Mouse (Mus musculus): ENCODE measurements around the gene Cltc. TPM values are rescaled to one million over a fixed set of nuclear protein-coding genes. Genes with fewer than 3 reads are reported as not detected.
A peak's percentile ranks its signal among the peaks of the same experiment; 100 is the strongest.

Gene Cltc
- polyA plus RNA-seq, 1 experiment from 2014 or later: 132 TPM

DNA sequence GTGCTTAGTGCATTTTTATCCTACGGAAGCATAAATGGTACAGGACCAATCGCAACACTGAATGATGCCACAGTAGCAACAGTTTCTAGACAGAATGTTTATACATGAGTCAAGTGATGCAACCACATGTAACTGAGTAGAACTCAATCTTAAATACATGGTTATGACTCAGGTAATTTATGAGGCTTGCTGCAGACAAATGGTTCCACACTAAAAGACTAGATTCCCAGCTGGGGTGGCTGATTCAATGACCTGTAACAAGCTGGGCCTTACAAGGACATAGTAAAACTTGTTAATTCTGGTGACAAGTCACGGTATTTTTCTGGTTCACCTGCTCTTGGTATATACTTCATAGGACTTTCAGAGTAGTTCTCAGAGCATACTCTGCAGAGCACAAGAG is 65.9 kb downstream of the Cltc start:
- no peak for DNase-seq (ENCODE audit: low spot score)
- 97% methylated on average over 3 of the region's 3 CpGs for WGBS
- Histone ChIP-seq H3K27me3 (replicated peaks; ENCODE audit: low read depth, poor library complexity, severe bottlenecking) (no peaks in the 10 kb centered on the region), H3K36me3 (replicated peaks) (peaks cover 97% of the 10 kb centered on the region), H3K4me3 (no peak overlapping the region), H3K27ac (replicated peaks) (no peak overlapping the region), H3K9me3 (no peaks in the 10 kb centered on the region), H3K4me1 (no peaks in the 10 kb centered on the region)

DNA sequence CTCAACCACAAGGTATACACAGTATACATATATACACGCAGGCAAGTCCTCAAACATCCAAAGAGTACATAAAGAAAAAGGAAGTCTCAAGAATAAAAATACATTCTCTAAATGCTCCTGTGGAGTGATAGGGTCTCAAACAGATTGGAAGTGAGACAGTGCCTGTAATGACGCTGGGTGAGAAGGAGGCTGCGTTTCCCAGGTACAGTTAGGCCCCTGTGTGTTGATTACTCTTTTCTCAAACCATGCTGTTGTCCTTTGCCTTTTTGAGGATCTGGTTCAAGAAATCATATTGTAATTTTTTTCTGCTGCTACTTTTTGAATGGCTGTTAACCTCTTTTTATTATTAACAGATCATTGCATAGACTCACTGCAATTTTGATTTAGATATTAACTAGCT is 67.0 kb downstream of the Cltc start:
- peaks cover 7% of the 10 kb centered on the region for H3K4me1 ChIP-seq
- no peak overlapping the region for H3K4me3 ChIP-seq
- DNase-seq (ENCODE audit: low spot score): no peak
- 93% methylated on average over 3 of the region's 3 CpGs for WGBS
- H3K27ac ChIP-seq (replicated peaks): no peak overlapping the region
- H3K9me3 ChIP-seq: no peaks in the 10 kb centered on the region
- H3K36me3 ChIP-seq (replicated peaks): peaks cover 98% of the 10 kb centered on the region
- no peaks in the 10 kb centered on the region for H3K27me3 ChIP-seq (replicated peaks; ENCODE audit: low read depth, poor library complexity, severe bottlenecking)

DNA sequence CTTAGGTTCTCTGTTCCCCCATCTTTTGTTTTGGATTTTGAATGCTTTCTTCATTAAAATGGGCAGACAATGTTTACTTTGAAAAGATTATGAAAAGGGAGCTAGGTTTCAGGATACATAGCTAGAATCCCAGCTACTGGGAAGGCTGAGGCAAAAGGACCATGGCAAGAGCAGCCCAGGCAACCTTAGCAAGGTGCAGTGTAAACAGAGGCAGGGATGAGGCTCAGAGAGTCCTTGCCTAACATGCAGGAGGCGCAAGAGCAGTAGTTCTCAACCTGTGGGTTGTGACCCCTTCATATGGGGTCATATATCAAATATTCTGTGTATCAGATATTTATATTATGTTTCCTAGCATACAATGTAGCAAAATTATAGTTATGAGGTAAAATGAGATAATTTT is 72.0 kb downstream of the Cltc start:
- DNase-seq (ENCODE audit: low spot score): no peak
- Histone ChIP-seq H3K27me3 (replicated peaks; ENCODE audit: low read depth, poor library complexity, severe bottlenecking) (no peaks in the 10 kb centered on the region), H3K36me3 (replicated peaks) (peaks cover 48% of the 10 kb centered on the region), H3K4me1 (peaks cover 28% of the 10 kb centered on the region), H3K4me3 (peak overlapping the region; percentile 86), H3K9me3 (no peaks in the 10 kb centered on the region), H3K27ac (replicated peaks) (no peak overlapping the region)
- 94% methylated on average over 1 of the region's 1 CpGs for WGBS

DNA sequence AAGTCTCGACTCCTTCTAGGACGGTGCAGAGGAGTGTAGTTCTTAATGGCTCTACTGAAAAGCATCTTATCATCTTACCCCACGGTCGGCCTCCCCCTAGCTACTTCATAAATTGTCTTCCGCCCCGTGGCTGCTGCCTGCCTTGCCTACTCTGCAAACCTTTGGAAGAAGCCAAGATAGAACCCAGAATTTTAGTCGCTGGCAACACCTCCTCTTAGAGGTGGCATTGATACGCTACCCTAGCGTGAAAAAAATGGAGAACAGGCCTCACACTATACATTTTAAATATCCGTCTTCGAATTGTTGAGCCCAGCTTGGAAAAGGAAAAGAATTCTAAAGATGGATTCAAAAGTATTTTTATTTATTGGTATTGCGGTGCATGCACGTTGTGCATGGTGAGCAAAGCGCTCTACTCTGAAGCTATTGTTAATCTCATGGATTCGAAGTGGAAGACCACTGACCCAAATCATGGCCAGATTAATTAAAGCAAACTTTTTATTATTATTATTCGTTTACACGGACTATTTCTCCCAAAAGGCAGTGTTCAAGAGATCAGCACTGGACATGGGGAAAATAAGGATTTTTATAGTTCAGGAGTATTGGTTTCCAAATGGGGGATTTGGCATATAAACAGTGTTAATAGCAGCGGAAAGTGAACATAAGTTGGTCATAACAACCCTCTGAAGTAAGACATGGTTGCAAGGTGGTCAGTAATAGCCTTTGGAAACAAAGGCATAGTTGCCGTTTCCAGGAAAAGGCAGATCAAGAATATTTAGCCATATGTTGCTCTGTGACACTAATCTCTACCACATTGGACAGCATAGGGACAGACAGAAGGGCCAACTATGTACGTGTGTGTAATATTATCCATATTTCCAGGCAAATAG is 73.0 kb downstream of the Cltc start:
- H3K4me3 ChIP-seq: peak overlapping the region; percentile 86
- no peak for DNase-seq (ENCODE audit: low spot score)
- peak overlapping the region; percentile 90 for H3K27ac ChIP-seq (replicated peaks)
- H3K4me1 ChIP-seq: peaks cover 28% of the 10 kb centered on the region
- H3K36me3 ChIP-seq (replicated peaks): peaks cover 38% of the 10 kb centered on the region
- no peaks in the 10 kb centered on the region for H3K9me3 ChIP-seq
- H3K27me3 ChIP-seq (replicated peaks; ENCODE audit: low read depth, poor library complexity, severe bottlenecking): no peaks in the 10 kb centered on the region
- 11% methylated on average over 20 of the region's 20 CpGs for WGBS

DNA sequence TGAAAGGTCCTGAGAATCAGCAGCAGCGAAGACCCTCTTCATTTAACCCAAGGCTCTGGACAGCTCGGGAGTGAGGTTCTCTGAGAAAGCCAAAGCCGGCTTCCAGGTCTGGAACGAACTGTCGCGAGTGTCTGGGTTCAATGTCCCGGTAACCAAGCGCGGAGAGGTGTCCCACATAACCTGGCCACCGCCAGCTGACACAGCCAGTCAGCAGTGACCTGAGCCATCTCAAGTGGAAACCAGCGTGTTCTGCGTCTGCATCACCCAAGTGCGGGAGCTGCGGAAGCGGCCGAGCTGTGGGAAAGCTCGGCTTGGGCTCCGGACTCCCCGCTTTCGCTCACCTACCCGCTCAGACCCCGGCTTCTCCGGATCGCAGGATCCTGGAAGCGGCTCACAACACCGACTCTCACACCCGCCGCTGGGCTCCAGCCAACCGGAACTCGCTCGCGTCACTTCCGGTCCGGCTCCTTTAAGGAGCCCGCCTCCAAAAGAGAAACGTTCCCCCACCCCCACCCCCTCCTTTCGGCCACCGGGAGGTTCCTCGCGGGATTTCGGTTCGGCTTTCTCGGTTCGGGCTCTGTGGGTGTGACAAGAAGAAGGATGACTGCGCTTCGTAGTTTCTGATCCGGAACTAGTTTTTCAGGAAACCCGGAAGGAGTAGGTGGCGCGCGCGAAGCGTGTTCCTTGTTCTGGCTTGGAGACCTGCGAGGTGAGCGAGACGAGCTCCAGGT is 73.8 kb downstream of the Cltc start, which contains the start of the genes Vmp1 and Ptrh2:
Gene Vmp1, minus strand, starts transcription at position 442 of the 731 bp plus-strand sequence.
Gene Ptrh2, plus strand, starts transcription at position 591 of the 731 bp plus-strand sequence.
- no peaks in the 10 kb centered on the region for H3K9me3 ChIP-seq
- no peaks in the 10 kb centered on the region for H3K27me3 ChIP-seq (replicated peaks; ENCODE audit: low read depth, poor library complexity, severe bottlenecking)
- peaks cover 32% of the 10 kb centered on the region for H3K4me1 ChIP-seq
- H3K36me3 ChIP-seq (replicated peaks): peaks cover 30% of the 10 kb centered on the region
- H3K27ac ChIP-seq (replicated peaks): peak within 1 kb of the TSS; percentile 90
- under 1% methylated on average over 56 of the region's 56 CpGs for WGBS
- DNase-seq (ENCODE audit: low spot score): peak; percentile 97
- H3K4me3 ChIP-seq: peak within 1 kb of the TSS; percentile 86

DNA sequence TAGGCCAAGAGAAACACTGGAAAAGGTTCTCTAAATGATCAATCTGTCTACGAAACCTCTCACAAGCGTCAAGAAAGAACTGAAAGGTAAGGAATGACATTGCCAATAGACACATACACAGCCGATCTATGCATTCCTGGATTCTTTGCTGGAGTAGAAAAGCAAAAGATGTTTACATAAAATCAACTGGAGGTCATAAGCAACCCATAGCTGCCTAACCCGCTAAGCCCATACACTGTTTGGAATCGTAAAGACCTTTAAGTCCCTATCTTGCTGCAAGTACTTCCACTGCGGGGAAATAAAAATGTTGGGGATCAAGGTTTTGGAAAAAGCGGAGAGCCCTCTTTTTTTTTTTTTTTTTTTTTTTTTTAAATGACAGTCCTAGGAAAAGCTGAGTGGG is 74.5 kb downstream of the Cltc start:
- WGBS: 40% methylated on average over 7 of the region's 7 CpGs
- H3K9me3 ChIP-seq: no peaks in the 10 kb centered on the region
- H3K4me1 ChIP-seq: peaks cover 32% of the 10 kb centered on the region
- no peak overlapping the region; the same call in 1 of the 2 replicates for H3K27ac ChIP-seq (replicated peaks)
- no peaks in the 10 kb centered on the region for H3K27me3 ChIP-seq (replicated peaks; ENCODE audit: low read depth, poor library complexity, severe bottlenecking)
- H3K4me3 ChIP-seq: peak overlapping the region; percentile 86
- DNase-seq (ENCODE audit: low spot score): no peak
- peaks cover 23% of the 10 kb centered on the region for H3K36me3 ChIP-seq (replicated peaks)

DNA sequence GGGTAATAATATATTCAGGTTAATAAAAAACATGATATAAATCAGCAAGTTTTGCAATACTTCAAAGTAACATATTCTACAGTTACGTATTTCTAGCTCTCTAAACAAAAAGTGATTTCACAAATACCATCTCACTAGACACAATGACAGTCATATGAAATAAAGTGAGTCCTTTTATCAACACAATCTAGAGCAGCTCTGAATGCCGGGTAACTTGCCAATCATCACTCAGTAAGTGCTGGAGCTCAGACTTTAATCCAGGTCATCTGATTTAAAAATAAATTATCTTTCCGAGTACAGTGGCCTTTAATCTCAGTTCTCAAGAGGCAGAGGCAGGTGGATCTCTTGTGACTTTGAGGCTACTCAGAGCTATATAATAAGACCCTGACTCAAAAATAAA is 75.9 kb downstream of the Cltc start:
- no peak overlapping the region for H3K4me3 ChIP-seq
- peaks cover 32% of the 10 kb centered on the region for H3K4me1 ChIP-seq
- H3K36me3 ChIP-seq (replicated peaks): peaks cover 17% of the 10 kb centered on the region
- H3K27ac ChIP-seq (replicated peaks): no peak overlapping the region
- H3K27me3 ChIP-seq (replicated peaks; ENCODE audit: low read depth, poor library complexity, severe bottlenecking): no peaks in the 10 kb centered on the region
- WGBS: 92% methylated on average over 3 of the region's 3 CpGs
- no peaks in the 10 kb centered on the region for H3K9me3 ChIP-seq
- no peak for DNase-seq (ENCODE audit: low spot score)

DNA sequence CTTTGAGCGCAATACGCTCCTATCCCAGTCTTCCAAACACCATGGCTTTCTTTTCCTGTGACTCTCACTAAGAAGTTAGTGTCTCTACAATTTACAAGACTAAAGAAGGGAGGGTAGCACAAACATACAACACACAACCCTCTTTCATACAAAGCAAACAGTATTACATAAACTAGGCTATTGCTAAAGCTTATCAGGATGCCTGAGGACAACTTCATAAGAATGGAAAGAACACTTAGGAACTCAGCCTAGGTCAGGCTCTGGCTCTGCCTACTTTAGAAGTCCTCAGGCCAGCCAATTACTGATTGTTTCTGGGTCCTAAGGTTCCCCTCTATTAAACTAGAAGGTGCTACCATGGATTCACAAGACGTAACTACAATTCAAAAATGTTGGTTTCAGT is 76.6 kb downstream of the Cltc start:
- Histone ChIP-seq H3K36me3 (replicated peaks) (peaks cover 16% of the 10 kb centered on the region), H3K27me3 (replicated peaks; ENCODE audit: low read depth, poor library complexity, severe bottlenecking) (no peaks in the 10 kb centered on the region), H3K27ac (replicated peaks) (no peak overlapping the region), H3K4me1 (peaks cover 28% of the 10 kb centered on the region), H3K9me3 (no peaks in the 10 kb centered on the region), H3K4me3 (no peak overlapping the region)
- WGBS: 96% methylated on average over 3 of the region's 3 CpGs
- no peak for DNase-seq (ENCODE audit: low spot score)

DNA sequence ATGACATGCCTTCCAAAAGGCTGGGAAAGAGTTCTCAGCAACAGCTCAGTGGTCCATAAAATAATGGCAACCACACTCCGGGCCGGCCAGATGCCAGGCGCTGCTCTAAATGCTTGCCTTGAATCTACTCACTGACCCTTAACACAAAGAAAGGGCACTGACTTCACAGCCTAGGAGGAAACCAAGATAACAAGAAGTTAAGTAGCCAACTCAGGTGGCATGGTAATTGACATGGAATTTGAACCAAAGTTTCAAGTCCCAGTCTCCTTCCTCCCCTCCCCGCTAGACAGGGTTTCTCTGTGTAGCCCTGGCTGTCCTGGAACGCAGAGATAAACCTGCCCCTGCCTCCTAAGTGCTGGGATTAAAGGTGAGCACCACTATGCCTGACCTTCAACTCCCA is 78.4 kb downstream of the Cltc start:
- Histone ChIP-seq H3K27ac (replicated peaks) (no peak overlapping the region), H3K4me3 (no peak overlapping the region), H3K36me3 (replicated peaks) (peaks cover 12% of the 10 kb centered on the region; the same call in 1 of the 2 replicates), H3K27me3 (replicated peaks; ENCODE audit: low read depth, poor library complexity, severe bottlenecking) (no peaks in the 10 kb centered on the region), H3K9me3 (no peaks in the 10 kb centered on the region), H3K4me1 (peaks cover 16% of the 10 kb centered on the region)
- WGBS: 70% methylated on average over 5 of the region's 5 CpGs
- DNase-seq (ENCODE audit: low spot score): no peak

DNA sequence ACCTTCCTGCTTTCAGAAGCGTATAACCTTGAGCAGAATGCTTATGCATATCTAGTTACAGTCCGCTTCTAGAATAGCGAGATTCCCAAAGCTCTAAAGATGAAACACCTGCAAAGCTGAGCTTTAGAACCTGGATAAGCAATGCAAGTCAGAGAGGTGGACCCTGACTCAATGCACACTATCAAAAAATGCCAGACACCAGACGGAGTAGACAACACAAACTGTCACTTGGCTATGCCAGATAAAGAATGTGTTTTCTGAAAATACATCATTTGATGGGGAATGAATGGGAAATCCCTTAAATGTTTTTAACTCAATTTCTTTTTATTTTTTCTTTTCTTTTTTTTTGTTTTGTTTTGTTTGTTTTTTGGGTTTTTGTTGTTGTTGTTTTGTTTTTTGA is 81.8 kb downstream of the Cltc start:
- DNase-seq (ENCODE audit: low spot score): no peak
- peaks cover 12% of the 10 kb centered on the region; the same call in 1 of the 2 replicates for H3K36me3 ChIP-seq (replicated peaks)
- no peak overlapping the region for H3K4me3 ChIP-seq
- H3K4me1 ChIP-seq: 0 out of 2 replicates have a peak, but pooled peaks cover 4% of the 10 kb centered on the region
- H3K9me3 ChIP-seq: no peaks in the 10 kb centered on the region
- H3K27ac ChIP-seq (replicated peaks): no peak overlapping the region
- WGBS: 87% methylated on average over 4 of the region's 4 CpGs
- H3K27me3 ChIP-seq (replicated peaks; ENCODE audit: low read depth, poor library complexity, severe bottlenecking): no peaks in the 10 kb centered on the region

DNA sequence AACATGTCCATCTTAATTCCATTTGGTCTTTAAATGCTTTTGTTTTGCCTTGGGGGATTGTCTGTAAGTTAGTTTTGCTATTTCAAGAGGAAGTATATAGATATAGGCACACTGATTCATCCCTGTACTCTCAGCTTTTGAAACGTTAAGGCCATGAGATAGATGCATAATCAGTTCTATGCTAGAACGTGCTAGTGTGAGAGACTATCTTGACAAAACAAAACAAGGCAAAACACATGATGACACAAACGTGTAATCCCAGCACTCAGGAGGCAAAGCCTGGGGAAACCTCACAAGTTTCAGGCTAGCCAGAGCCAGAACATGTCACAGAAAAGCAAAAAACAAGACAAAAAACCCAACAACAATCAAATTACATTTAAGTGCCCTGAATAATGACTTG is 84.6 kb downstream of the Cltc start:
- no peak for DNase-seq (ENCODE audit: low spot score)
- 85% methylated on average over 3 of the region's 3 CpGs for WGBS
- no peaks in the 10 kb centered on the region for H3K4me1 ChIP-seq

DNA sequence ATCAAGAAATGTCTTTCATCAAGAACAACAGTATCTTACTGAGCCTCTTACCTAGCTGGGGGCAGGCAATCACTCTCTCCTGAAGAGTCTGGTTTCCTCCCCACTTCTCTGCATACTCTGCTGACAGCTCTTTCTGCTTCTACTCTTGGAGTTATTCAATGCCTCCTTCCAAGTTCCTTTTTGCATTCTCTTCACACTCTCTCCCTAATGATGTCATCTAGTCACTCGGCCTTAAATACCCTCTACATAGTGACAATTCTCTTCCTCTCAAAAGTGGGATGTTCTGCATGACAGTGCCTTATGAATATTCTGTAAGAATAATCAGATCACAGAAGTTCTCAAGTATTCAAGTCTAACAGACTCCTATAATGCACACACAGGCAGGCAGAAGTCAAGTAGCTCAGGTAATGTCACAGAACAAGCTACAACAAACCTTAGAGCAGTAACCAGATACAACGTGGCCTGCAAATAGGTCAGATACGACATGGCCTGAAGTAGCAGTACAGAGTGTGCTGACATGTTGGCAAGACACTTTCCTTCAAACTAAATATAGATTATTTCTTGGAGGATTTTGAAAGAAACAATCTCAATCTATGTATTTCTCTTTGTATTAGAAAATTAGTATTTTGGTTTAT is 86.2 kb downstream of the Cltc start:
- DNase-seq (ENCODE audit: low spot score): no peak
- H3K36me3 ChIP-seq (replicated peaks): 0 out of 2 replicates have a peak, but pooled peaks cover 3% of the 10 kb centered on the region
- 84% methylated on average over 3 of the region's 3 CpGs for WGBS

More for the DNA sequence above, 84.6 kb downstream of the Cltc start:
- Histone ChIP-seq H3K27ac (replicated peaks) (no peak overlapping the region), H3K4me3 (no peak overlapping the region), H3K27me3 (replicated peaks; ENCODE audit: low read depth, poor library complexity, severe bottlenecking) (no peaks in the 10 kb centered on the region), H3K9me3 (no peaks in the 10 kb centered on the region), H3K36me3 (replicated peaks) (peaks cover 12% of the 10 kb centered on the region; the same call in 1 of the 2 replicates)

More for the DNA sequence above, 86.2 kb downstream of the Cltc start:
- H3K9me3 ChIP-seq: no peaks in the 10 kb centered on the region
- H3K4me1 ChIP-seq: no peaks in the 10 kb centered on the region
- no peak overlapping the region for H3K4me3 ChIP-seq
- H3K27me3 ChIP-seq (replicated peaks; ENCODE audit: low read depth, poor library complexity, severe bottlenecking): no peaks in the 10 kb centered on the region
- no peak overlapping the region for H3K27ac ChIP-seq (replicated peaks)
